ENCODE assay signal across 13 mouse cellular contexts in genomic region chr17:31207771-31208334, GRCm38 (mm10). TPM values are rescaled to one million over a fixed set of nuclear protein-coding genes. Genes with fewer than 3 reads are reported as not detected.
DNase-seq lines count a peak whose midpoint lies in the region; ATAC-seq lines count a peak whose summit lies in the region.
"Had no signal": no experiment of that assay in that cellular context is flagged by ENCODE, and none has a peak within 500 bp of the region (broad histone marks: within the 10 kb centered on the region; RNA-seq: fewer than 3 reads in every experiment).

TSS of gene Ubash3a (plus strand) at chr17:31207873.

- peak within 1 kb of the TSS; percentile 92 for H3K4me3 ChIP-seq in megakaryocyte, embryonic 14.5 days (replicated peaks)
- no peak within 1 kb of the TSS for H3K4me3 ChIP-seq in hindbrain, embryonic 16.5 days (ENCODE audit: low read length)
- H3K4me3 ChIP-seq: forebrain, embryonic 12.5 days; limb, embryonic 12.5 days had no signal

- H3K27me3 ChIP-seq in megakaryocyte, embryonic 14.5 days (replicated peaks): no peaks in the 10 kb centered on the region
- H3K27me3 ChIP-seq in hindbrain, embryonic 16.5 days (replicated peaks; ENCODE audit: control insufficient read depth, insufficient read depth, low read length): no peaks in the 10 kb centered on the region
- H3K27me3 ChIP-seq: forebrain, embryonic 12.5 days; limb, embryonic 12.5 days had no signal

- DNase-seq in ovary, adult 18-20 months (ENCODE audit: low spot score): peak; percentile 40
- DNase-seq in ovary, postnatal 10 days (ENCODE audit: low spot score): no peak
- peak; percentile 84 for DNase-seq in thymus, postnatal 14 days
- no peak for DNase-seq in cerebellum, adult 11-12 months
- no peak for DNase-seq in kidney, adult 9 months
- DNase-seq: adrenal gland, adult 8-10 months; cerebellum, postnatal 25 days; heart, postnatal 14 days had no signal

- H3K4me1 ChIP-seq in megakaryocyte, embryonic 14.5 days: peaks cover 75% of the 10 kb centered on the region
- no peaks in the 10 kb centered on the region for H3K4me1 ChIP-seq in hindbrain, embryonic 16.5 days (ENCODE audit: control insufficient read depth, insufficient read depth, low read depth, low read length)
- H3K4me1 ChIP-seq: forebrain, embryonic 12.5 days; limb, embryonic 12.5 days had no signal

- peaks cover 33% of the 10 kb centered on the region for H3K36me3 ChIP-seq in megakaryocyte, embryonic 14.5 days (replicated peaks; ENCODE audit: low read length)
- H3K36me3 ChIP-seq in hindbrain, embryonic 16.5 days (ENCODE audit: control insufficient read depth, insufficient read depth, low read length): no peaks in the 10 kb centered on the region
- H3K36me3 ChIP-seq: forebrain, embryonic 12.5 days; limb, embryonic 12.5 days had no signal

- H3K27ac ChIP-seq in hindbrain, embryonic 16.5 days (ENCODE audit: low read depth, low read length): no peak within 1 kb of the TSS
- H3K27ac ChIP-seq: forebrain, embryonic 12.5 days; limb, embryonic 12.5 days had no signal

- ATAC-seq in erythroblast, adult 5-6 weeks (replicated peaks; ENCODE audit: low FRiP score, poor library complexity, severe bottlenecking): peak; percentile 35
- no peak for ATAC-seq in hindbrain, embryonic 16.5 days

- H3K9ac ChIP-seq in hindbrain, embryonic 16.5 days (ENCODE audit: low read depth, low read length): no peak within 1 kb of the TSS
- H3K9ac ChIP-seq: forebrain, embryonic 12.5 days; limb, embryonic 12.5 days had no signal

- WGBS in hindbrain, embryonic 16.5 days: 86% methylated on average over 12 of the region's 12 CpGs

- no peak within 1 kb of the TSS for H3K4me2 ChIP-seq in hindbrain, embryonic 16.5 days (ENCODE audit: low read length)
- H3K4me2 ChIP-seq: forebrain, embryonic 12.5 days; limb, embryonic 12.5 days had no signal

- H3K9me3 ChIP-seq in megakaryocyte, embryonic 14.5 days: no peaks in the 10 kb centered on the region
- H3K9me3 ChIP-seq in hindbrain, embryonic 16.5 days (ENCODE audit: control insufficient read depth, low read length): no peaks in the 10 kb centered on the region
- H3K9me3 ChIP-seq: forebrain, embryonic 12.5 days; limb, embryonic 12.5 days had no signal

RNA-seq across cellular contexts. Expression of gene Ubash3a, which starts in this region (rescaled TPM):
- 6.7 and 27.5 TPM in 2 replicates for total RNA-seq in erythroblast, adult 5-6 weeks (2015; ENCODE audit: low replicate concordance)
- 6.3 and 9.6 TPM in 2 replicates for total RNA-seq in erythroblast, adult 5-6 weeks (2017; ENCODE audit: low replicate concordance)
- polyA plus RNA-seq in megakaryocyte, embryonic 14.5 days (2012; ENCODE audit: insufficient read depth, low replicate concordance): 45.2 and 56.2 TPM in 2 replicates
- 0.15 TPM in 1 of 2 replicates, not detected in the other for polyA plus RNA-seq in hindbrain, embryonic 16.5 days (2015; fragmentation: Nextera tagmentation; extraction: Ambion mirVana)

Comparison
In these comparisons a context has a peak if more than half of its experiments do, and no peak if none do; other contexts are left out.
1. RNA of gene Ubash3a (polyA plus RNA-seq): 45.2 to 56.2 TPM in megakaryocyte, embryonic 14.5 days; 0.15 TPM in hindbrain, embryonic 16.5 days; every median in the first group is over 10 times any median in the second.
2. DNase-seq: peak in ovary, adult 18-20 months (single experiment) and thymus, postnatal 14 days (single experiment); none in ovary, postnatal 10 days (single experiment), cerebellum, adult 11-12 months (single experiment) and kidney, adult 9 months (single experiment).